Mouse (Mus musculus) telencephalon, adult 2 months (tissue): ENCODE results near the gene Tma7.

Experiments used
- DNase-seq: peaks from one replicate; pipeline ENCODE4 v3.0.0-alpha.2; 2011; ENCODE audit warnings: low read depth, low spot score

Gene Tma7

GRCm38 (mm10) chr9:109102541-109102940, 20.2 kb upstream of the Tma7 start:
- DNase-seq = no peak

- DNase-seq = no peak
These were observed 19.6 kb upstream of the Tma7 start for GRCm38 (mm10) chr9:109101933-109102445.

GRCm38 (mm10) chr9:109100307-109100928, 18.0 kb upstream of the Tma7 start:
- no peak for DNase-seq

GRCm38 (mm10) chr9:109098969-109099368, 16.6 kb upstream of the Tma7 start:
- DNase-seq = no peak

GRCm38 (mm10) chr9:109098366-109098765, 16.0 kb upstream of the Tma7 start:
- DNase-seq = no peak

- peak; percentile 56 for DNase-seq
These were observed 15.4 kb upstream of the Tma7 start for GRCm38 (mm10) chr9:109097831-109098230.

GRCm38 (mm10) chr9:109097291-109097690, 14.9 kb upstream of the Tma7 start:
- no peak for DNase-seq

- DNase-seq = no peak
These were observed 14.5 kb upstream of the Tma7 start for GRCm38 (mm10) chr9:109096856-109097255.

GRCm38 (mm10) chr9:109096251-109096661, 13.9 kb upstream of the Tma7 start:
- no peak for DNase-seq

- DNase-seq = no peak
These were observed 13.0 kb upstream of the Tma7 start, which contains the start of gene Plxnb1 for GRCm38 (mm10) chr9:109095137-109095982. Plxnb1 (plus strand) TSS chr9:109095389.

- DNase-seq = no peak
These were observed 12.3 kb upstream of the Tma7 start for GRCm38 (mm10) chr9:109094553-109095136.

GRCm38 (mm10) chr9:109093786-109094552, 11.6 kb upstream of the Tma7 start:
- DNase-seq = no peak

GRCm38 (mm10) chr9:109092799-109093198, 10.4 kb upstream of the Tma7 start:
- DNase-seq = no peak

- no peak for DNase-seq
These were observed 9.4 kb upstream of the Tma7 start for GRCm38 (mm10) chr9:109091802-109092201.

- peak; percentile 11 for DNase-seq
These were observed 8.1 kb upstream of the Tma7 start for GRCm38 (mm10) chr9:109090446-109090845.

GRCm38 (mm10) chr9:109087987-109088386, 5.6 kb upstream of the Tma7 start:
- DNase-seq = no peak

GRCm38 (mm10) chr9:109084922-109085321, 2.5 kb upstream of the Tma7 start:
- DNase-seq = no peak

GRCm38 (mm10) chr9:109081749-109082123, 651 bp downstream of the Tma7 start:
- no peak for DNase-seq

- DNase-seq = no peak
These were observed 1.9 kb downstream of the Tma7 start for GRCm38 (mm10) chr9:109080516-109080915.

GRCm38 (mm10) chr9:109073661-109074573, 8.5 kb downstream of the Tma7 start, which contains the start of gene Atrip:
Atrip (minus strand) TSS chr9:109074124.
- peak; percentile 87 for DNase-seq
